Mouse (Mus musculus): ENCODE data around the gene Stxbp1.

Stxbp1 gene

GRCm38 (mm10) chr2:32842558-32842957 lies 4.5 kb downstream of the Stxbp1 start:
- in situ Hi-C loops (cut with MboI; ENCODE audit: unreplicated experiment in 2 of 2): no loop called here

DNA sequence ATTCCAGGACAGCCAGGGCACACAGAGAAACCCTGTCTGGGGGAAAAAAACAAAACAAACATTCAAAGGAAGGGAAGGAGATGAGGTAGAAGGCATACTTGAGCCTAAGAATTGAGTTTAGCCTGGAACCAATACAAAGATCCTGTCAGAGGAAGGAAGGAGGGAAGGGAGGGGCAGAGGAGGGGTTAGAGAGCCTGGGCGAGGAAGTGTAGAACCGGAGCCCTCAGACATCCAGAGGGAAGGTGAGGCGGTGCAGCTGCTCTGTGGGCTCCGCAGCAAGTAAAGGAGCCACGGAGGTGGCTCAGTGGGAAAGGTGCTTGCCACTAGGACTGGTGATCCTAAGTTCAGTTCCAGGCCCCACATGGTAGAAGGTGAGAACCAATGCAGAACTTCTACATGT lies 5.9 kb downstream of the Stxbp1 start:
- in situ Hi-C loops (cut with MboI; ENCODE audit: unreplicated experiment in 2 of 2): no loop called here

- in situ Hi-C loops (cut with MboI; ENCODE audit: unreplicated experiment in 2 of 2): no loop called here
Measured at GRCm38 (mm10) chr2:32839261-32839660, 7.8 kb downstream of the Stxbp1 start.

GRCm38 (mm10) chr2:32838147-32838884 lies 8.7 kb downstream of the Stxbp1 start:
- in situ Hi-C loops (cut with MboI; ENCODE audit: unreplicated experiment in 2 of 2): no loop called here

DNA sequence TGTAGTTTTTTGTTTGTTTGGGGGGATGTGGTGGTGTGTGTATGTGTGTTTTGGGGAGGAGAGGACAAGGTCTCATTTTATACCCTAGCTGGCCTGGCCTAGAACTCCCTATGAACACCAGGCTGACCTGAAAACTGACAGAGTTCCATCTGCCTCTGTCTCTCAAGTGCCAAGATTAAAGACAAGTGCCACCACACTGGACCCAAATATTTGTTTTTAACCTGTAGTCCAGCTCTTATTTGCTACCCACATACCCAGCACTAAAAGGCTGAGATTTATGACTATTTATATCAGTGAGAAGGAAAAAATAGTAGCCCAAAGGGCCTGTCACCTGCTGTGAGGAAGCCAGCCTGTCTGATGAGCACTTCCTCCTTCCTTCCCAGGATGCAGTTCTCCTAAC lies 11.5 kb downstream of the Stxbp1 start:
- in situ Hi-C loops (cut with MboI; ENCODE audit: unreplicated experiment in 2 of 2): no loop called here

DNA sequence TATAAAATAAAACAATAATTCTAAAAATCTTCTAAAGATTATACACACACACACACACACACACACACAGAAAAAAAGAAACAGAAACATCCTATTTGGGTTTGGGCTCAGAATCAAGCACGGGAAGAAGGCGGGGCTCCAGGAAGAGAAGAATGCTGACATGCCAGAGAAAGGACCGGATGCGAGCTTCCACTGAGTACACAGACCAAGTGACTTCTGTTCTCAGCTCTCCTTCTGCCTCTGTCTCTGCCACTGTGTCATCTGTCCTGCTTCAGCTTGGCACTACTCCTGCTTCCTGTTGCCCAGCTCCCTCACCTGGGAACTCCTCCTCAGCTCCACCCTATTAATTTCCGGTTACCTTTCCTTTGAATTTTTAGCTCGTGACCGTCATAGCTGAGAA lies 12.5 kb downstream of the Stxbp1 start:
- in situ Hi-C loops (cut with MboI; ENCODE audit: unreplicated experiment in 2 of 2): no loop called here

DNA sequence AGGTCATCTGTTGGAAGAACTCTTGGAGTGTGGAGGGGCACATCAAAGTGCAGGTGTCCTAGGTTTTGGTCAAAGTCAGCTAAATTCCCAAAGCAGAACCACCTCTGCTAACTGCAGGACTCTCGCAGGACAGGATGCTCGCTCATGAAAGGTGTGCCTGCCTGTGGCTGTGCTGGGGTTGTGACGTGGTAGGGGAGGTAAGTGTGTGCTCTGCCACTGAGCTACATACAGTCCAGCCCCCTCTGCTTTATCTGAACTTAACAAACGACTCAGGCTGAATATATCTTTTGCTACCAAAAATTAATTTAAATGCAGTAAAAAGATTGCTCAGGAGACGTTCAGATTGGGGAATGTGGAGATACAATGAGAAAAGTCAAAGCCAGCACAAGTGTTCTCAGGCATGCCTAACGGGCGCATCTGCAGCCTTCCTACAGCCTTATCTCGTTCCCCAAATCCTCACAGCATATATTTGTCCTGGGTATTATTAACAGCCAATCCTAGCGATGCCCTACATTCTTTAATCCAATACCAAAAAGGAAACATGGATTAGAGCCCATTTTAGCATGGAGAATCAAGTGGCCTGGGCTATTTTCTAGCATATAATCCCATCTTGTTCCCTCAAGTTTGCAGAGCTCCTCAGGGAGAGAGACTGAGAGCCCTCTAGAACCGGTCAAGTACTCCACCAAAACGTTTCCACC lies 17.9 kb downstream of the Stxbp1 start:
- in situ Hi-C loops (cut with MboI; ENCODE audit: unreplicated experiment in 2 of 2): no loop called here

DNA sequence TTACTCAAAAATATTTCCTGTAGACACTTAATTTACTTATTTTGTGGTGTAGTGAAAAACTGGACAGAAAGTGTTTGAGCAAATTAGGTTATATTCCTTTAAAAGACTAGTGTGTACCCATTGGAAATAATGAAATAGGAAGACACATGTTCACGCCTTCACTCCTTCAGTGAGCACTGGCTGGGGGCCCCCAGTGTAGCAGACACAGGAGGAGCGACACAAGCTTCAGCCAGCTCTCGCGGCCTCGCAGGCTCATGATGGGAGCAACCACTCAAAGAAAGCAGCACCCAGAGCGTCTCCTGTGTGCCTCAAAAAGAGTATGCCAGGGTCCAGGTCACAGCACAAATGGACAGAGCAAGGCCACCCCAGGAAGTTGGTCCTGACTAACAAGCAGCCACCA lies 21.2 kb downstream of the Stxbp1 start:
- in situ Hi-C loops (cut with MboI; ENCODE audit: unreplicated experiment in 2 of 2): no loop called here

DNA sequence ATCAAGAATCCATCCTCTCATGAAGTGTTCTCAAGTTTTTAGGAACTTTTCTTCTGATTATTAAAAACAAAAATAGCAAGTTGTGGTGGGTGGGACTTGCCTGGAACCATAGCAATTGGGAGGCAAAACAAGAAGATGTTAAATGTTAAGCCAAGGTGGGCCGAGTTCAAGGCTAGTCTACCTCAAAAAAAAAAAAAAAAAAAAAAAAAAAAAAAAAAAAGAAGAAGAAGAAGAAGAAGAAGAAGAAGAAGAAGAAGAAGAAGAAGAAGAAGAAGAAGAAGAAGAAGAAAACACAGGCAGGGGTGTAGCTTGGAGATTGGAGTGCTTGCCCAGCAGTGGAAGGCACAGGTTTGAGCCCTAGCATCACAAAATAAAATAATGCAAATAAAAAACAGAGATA lies 22.3 kb downstream of the Stxbp1 start:
- in situ Hi-C loops (cut with MboI; ENCODE audit: unreplicated experiment in 2 of 2): no loop called here

DNA sequence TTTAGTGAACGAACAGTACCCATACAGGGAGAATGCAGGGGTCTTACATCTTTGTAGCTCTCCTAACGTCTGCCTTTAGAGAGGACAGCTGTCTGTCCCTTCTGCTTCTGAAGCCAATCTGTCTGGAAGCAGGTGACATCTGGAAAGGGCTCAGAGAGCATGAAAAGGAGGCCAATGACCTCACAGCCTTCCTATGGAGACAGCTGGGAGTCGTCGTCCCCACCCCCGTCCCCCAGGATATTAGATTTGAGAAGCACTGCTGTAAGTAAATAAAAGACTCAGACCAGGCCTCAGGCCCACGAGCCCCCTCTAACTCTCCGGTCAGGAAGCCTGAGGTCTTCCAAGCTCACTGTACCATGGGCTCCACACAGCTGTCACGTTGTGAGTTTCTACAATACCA lies 22.9 kb downstream of the Stxbp1 start:
- in situ Hi-C loops (cut with MboI; ENCODE audit: unreplicated experiment in 2 of 2): no loop called here

- in situ Hi-C loops (cut with MboI; ENCODE audit: unreplicated experiment in 2 of 2): no loop called here
Measured at GRCm38 (mm10) chr2:32823579-32824154, 23.4 kb downstream of the Stxbp1 start.

GRCm38 (mm10) chr2:32823153-32823552 lies 23.9 kb downstream of the Stxbp1 start:
- in situ Hi-C loops (cut with MboI; ENCODE audit: unreplicated experiment in 2 of 2): no loop called here

- in situ Hi-C loops (cut with MboI; ENCODE audit: unreplicated experiment in 2 of 2): no loop called here
Measured at GRCm38 (mm10) chr2:32822643-32823042, 24.4 kb downstream of the Stxbp1 start.

DNA sequence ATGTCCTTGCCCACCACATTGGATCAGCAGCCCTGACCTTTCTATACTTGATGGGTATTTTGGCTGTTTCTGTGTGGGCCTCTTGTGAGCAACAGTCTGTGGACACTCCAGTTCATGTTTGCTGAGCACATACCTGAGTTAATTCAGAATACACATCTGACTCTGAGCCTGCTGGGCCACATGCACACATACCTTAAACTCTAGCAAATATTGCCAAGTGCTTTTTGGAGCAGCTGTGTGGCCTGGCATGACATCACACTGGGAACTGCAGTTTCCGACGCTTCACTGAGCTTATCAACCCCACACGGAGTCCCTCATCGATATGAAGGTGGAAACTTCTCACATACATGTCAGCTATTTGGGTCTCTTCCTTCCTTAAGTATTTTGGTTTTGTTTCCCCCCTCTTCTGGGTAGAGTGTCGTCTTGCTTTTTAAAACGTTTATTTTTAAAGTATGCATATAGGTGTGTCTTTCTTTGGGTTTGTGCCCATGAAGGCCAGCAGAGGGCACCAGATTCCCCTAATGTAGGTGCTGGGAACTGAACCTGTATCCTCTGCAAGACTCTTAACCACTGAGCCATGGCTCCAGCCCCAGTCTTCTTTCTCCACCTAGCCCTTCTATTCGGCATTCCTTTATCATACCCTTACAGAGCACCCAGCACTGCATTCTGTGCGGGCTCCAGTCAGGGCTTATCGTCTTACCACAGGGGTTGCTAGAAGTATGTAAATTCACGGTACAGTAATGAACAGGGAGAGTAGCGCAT lies 25.8 kb downstream of the Stxbp1 start:
- in situ Hi-C loops (cut with MboI; ENCODE audit: unreplicated experiment in 2 of 2): no loop called here

DNA sequence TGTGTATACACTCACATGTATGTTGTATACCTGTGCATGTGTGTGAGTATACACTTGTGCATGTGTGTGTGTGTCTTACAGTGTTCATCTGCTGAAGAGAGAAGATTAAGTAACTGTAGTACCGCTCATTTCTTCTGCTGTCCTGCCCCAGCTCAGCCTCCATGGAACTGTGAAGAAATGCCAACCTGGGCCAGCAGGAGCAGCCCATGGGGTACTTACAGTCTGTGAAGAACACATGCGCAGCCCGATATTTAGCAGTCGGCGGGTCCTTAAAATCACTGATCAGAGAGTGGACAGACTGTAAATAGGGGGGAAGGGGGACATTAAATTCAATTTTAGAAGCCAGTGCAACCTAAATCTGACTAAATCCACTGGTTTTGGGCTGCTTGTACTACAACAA lies 28.8 kb downstream of the Stxbp1 start:
- in situ Hi-C loops (cut with MboI; ENCODE audit: unreplicated experiment in 2 of 2): loop anchor here (5.0 kb wide), 1 partner anchor 34 kb away; no protein-coding TSS in a partner anchor

GRCm38 (mm10) chr2:32817589-32817988 lies 29.5 kb downstream of the Stxbp1 start:
- in situ Hi-C loops (cut with MboI; ENCODE audit: unreplicated experiment in 2 of 2): loop anchor here (5.0 kb wide), 1 partner anchor 35 kb away; no protein-coding TSS in a partner anchor

DNA sequence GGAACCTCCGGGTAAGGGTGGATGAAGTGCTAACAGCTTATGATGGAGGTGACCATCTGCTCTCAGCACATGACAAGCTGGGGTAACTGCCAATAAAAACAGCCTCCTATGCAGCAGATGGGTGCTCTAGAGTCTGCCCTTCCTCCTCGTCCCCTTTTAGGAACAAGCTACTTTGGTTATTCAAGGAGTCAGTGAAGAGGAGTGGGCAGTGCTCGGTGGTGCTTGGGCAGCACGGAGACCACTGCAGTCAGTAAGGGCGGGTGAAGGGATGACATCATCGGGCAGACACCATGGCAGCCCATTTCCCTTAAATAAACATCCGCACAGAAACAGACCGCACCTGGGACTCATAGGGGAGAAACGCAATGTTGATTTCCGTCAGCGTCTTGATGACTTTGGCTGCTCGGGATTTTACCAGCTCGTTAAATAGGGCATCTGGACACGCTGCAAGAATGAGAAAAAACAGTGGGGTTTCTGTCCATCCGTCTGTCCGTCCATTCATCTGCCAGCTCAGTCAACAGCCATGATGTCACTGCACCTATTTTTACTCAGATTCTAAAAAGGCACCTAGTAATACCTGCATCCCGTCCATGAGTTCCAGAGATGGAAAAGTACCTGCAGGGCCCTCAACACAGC lies 30.0 kb downstream of the Stxbp1 start:
- in situ Hi-C loops (cut with MboI; ENCODE audit: unreplicated experiment in 2 of 2): loop anchor here (5.0 kb wide), 1 partner anchor 35 kb away; no protein-coding TSS in a partner anchor

DNA sequence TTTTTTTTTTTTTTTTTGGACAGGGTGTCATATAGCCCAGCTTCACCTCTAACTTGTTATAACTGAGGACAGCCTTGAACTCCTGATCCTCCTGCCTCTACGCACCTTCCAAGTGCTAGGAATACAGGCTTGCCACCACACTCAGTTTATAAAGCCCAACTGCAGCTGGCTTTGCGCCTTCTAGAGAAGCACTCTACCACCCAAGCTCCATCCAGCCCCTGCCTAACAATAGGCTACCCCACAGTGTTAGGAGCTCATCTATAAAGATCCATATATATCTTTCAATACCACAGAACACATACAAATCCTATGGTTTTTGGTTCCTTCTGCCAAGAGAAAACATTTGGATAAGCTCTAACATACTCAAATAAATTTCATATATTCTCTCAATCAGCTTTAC lies 30.5 kb downstream of the Stxbp1 start:
- in situ Hi-C loops (cut with MboI; ENCODE audit: unreplicated experiment in 2 of 2): loop anchor here (5.0 kb wide), 1 partner anchor 36 kb away; no protein-coding TSS in a partner anchor

DNA sequence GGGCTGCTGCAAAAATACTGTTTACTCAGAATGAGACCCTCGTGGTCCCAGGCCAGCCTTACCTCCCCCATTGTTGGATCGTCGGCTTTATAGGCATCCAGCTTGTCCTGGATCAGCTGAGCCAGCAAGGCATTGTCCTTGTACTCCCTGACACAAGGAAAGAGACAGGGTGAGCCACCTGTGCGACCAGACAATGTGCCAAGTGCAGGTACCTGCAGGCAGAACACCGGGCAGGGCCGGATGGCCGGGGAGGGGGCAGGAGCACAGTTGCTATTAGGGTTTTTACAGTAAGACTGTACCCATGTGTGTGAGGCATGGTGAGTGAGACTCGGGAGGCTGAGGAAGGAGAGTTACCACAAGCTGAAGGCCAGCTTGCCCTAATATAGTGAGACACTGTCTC lies 35.1 kb downstream of the Stxbp1 start:
- in situ Hi-C loops (cut with MboI; ENCODE audit: unreplicated experiment in 2 of 2): no loop called here

DNA sequence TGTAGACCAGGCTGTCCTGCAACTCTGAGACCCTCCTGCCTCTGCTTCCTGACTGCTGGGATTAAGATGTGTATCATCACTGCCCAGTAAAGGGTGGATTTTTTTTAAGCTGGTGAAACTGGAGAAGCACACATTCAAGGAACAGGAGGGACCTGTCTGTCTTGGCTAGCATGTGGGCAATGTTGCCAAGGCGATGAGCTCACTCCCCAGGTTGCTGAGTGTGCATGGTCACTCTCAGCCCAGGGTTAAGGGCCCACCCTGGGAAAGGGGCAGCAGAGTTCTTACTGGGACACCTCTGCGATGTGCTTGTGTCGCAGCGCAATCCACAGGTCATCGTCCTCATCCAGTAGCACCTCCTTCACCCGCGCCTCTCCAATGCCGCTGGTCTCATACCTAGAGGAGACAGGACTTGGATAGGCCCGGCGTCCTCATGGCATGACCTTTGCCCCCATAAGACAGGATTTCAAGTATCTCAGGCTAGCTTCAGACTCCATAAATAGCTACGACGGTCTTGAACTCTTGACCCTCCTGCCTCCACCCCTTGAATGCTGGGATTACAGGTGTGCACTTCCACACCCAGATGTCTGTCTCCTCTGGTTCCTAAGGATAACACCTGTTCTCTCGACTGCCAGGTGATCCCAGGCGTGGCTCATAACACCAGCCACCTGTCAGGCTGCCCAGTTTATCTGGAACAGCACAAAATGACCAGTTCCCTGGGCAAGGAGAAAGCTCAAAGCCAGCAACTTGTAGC lies 38.1 kb downstream of the Stxbp1 start:
- in situ Hi-C loops (cut with MboI; ENCODE audit: unreplicated experiment in 2 of 2): no loop called here
